Mouse (Mus musculus): Measurements from ENCODE around the gene Adam10. TPM values are rescaled to one million over a fixed set of nuclear protein-coding genes. Genes with fewer than 3 reads are reported as not detected.

Adam10 gene
- polyA plus RNA-seq, 1 experiment from 2014 or later = 74.2 TPM

- no peak for ATAC-seq (replicated peaks; ENCODE audit: low FRiP score)
- no peak overlapping the region for H3K27ac ChIP-seq (ENCODE audit: low read depth, low read length)
- 40% methylated on average over 2 of the region's 2 CpGs for WGBS
These were observed 23.1 kb upstream of the Adam10 start for GRCm38 (mm10) chr9:70655764-70656129.

DNA sequence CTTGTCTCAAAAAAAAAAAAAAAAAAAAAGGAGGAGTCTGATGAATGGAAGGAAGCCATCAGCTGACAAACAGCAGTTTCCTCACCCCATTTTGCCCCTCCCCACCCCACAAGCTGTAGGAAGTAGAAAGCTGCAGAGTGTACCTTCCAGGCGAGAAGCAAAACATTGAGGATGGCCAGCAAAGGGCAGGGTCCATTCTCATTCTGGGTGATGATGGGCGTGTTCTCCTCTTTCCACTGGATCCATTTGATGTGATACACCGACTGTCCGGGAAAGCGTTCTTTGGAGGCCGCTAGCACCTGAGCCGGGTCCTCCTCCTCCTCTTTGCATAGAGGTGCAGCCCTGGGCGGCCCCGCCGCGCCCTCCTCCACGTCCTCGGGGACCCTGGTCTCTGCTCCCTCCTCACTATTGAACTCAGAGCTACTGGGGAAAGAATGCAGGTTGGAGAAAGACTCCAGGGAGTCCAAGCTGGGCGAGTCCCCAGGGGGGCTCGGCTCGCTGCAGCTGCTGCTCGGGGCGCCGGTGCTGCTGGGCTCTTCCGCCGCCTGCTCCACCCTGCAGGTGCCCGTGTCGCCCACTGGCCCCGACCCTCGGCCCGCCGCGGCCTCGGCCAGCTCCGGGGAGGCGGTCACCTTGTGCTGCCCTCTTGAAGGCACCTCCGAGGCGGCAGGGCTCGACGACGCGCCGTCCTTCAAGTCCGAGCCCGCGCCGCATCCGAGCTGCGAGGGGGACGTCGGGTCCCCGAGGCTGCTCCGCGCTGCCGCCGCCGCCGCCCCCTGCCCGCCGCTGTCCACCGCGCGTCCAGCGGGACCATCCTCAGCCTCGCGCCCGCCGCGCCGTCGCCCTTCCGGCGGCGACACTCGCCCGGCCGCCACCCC, 22.4 kb upstream of the Adam10 start, which contains the start of gene Gm10642:
Gm10642 (plus strand) TSS at position 122 of the 878 bp plus-strand sequence.
- ATAC-seq (replicated peaks; ENCODE audit: low FRiP score) (peak; percentile 40), DNase-seq (ENCODE audit: low spot score) (peak; percentile 61)
- peak within 1 kb of the TSS; percentile 91 for H3K27ac ChIP-seq (ENCODE audit: low read depth, low read length)
- no peaks in the 10 kb centered on the region for H3K27me3 ChIP-seq (replicated peaks; ENCODE audit: control insufficient read depth, insufficient read depth, low read length)
- no peaks in the 10 kb centered on the region for H3K9me3 ChIP-seq (ENCODE audit: control insufficient read depth, low read length)
- H3K4me3 ChIP-seq (ENCODE audit: low read depth, low read length) = peak within 1 kb of the TSS; percentile 86
- H3K36me3 ChIP-seq (ENCODE audit: control insufficient read depth, insufficient read depth, low read length) = no peaks in the 10 kb centered on the region
- H3K4me1 ChIP-seq (replicated peaks; ENCODE audit: control insufficient read depth, insufficient read depth, low read length) = peaks cover 8% of the 10 kb centered on the region
- peak within 1 kb of the TSS; percentile 91 for H3K9ac ChIP-seq (ENCODE audit: low read depth, low read length)
- peak within 1 kb of the TSS; percentile 94 for H3K4me2 ChIP-seq
- under 1% methylated on average over 72 of the region's 72 CpGs for WGBS

More at GRCm38 (mm10) chr9:70655764-70656129, 23.1 kb upstream of the Adam10 start:
- Histone ChIP-seq H3K4me2 (peak overlapping the region; percentile 94), H3K4me1 (replicated peaks; ENCODE audit: control insufficient read depth, insufficient read depth, low read length) (peaks cover 8% of the 10 kb centered on the region), H3K9me3 (ENCODE audit: control insufficient read depth, low read length) (no peaks in the 10 kb centered on the region), H3K4me3 (ENCODE audit: low read depth, low read length) (peak overlapping the region; percentile 86), H3K36me3 (ENCODE audit: control insufficient read depth, insufficient read depth, low read length) (no peaks in the 10 kb centered on the region), H3K9ac (ENCODE audit: low read depth, low read length) (peak overlapping the region; percentile 91), H3K27me3 (replicated peaks; ENCODE audit: control insufficient read depth, insufficient read depth, low read length) (no peaks in the 10 kb centered on the region)
- DNase-seq (ENCODE audit: low spot score) = no peak

DNA sequence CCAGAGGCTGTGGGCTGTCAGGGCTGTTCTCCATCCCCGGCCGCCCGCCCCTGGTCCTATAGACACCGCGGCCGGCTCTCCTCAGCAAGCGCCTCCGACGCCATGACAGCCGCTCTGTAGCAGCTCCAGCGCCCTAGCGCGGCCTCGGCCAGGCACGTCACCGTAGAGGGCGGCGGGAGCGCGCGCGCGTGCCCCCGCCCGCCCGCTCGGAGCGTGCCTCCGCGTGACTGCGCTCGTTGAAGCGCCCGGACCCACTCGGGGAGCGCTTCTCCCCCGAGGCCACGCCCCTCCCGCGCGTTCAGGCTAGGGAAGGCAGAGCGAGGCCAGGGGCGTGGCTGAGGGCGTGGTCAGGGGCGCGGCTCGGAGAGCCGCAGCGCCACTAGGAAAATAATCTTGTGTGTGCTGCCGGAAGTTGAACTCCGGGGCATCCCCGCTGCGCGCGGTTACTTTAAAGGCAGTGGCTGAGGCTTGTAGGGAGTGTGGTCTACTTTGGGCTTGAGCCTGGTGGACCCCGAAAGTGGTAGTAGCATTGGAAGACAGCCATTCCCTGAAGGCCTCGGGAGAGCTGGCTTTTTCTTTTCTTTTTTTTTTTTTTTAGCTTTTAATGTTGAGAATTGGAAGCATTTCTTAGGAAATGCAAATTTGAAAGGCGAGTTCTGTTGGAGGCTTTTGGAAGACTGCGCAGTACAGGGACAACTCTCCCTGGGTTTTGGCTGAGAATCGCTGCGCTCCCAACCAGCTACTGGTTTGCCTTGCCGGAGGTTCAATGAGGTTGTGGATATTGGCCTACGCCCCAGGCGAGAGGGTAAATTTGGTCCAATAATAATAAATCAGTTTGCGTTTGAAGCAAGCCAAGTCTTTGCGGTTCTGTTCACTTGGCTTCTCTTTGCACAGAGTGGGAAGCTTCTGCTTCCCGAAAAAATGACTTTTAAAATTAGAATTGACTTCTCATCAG, 21.5 kb upstream of the Adam10 start, which contains the start of gene Mindy2:
Mindy2 (minus strand) TSS at position 162 of the 955 bp plus-strand sequence.
- Histone ChIP-seq H3K27me3 (replicated peaks; ENCODE audit: control insufficient read depth, insufficient read depth, low read length) (no peaks in the 10 kb centered on the region), H3K9me3 (ENCODE audit: control insufficient read depth, low read length) (no peaks in the 10 kb centered on the region), H3K9ac (ENCODE audit: low read depth, low read length) (peak within 1 kb of the TSS; percentile 91), H3K27ac (ENCODE audit: low read depth, low read length) (peak within 1 kb of the TSS; percentile 91), H3K36me3 (ENCODE audit: control insufficient read depth, insufficient read depth, low read length) (no peaks in the 10 kb centered on the region), H3K4me2 (peak within 1 kb of the TSS; percentile 94), H3K4me1 (replicated peaks; ENCODE audit: control insufficient read depth, insufficient read depth, low read length) (peaks cover 8% of the 10 kb centered on the region), H3K4me3 (ENCODE audit: low read depth, low read length) (peak within 1 kb of the TSS; percentile 86)
- ATAC-seq (replicated peaks; ENCODE audit: low FRiP score) = peak; percentile 98
- WGBS = 2% methylated on average over 67 of the region's 67 CpGs
- peak; percentile 97 for DNase-seq (ENCODE audit: low spot score)

DNA sequence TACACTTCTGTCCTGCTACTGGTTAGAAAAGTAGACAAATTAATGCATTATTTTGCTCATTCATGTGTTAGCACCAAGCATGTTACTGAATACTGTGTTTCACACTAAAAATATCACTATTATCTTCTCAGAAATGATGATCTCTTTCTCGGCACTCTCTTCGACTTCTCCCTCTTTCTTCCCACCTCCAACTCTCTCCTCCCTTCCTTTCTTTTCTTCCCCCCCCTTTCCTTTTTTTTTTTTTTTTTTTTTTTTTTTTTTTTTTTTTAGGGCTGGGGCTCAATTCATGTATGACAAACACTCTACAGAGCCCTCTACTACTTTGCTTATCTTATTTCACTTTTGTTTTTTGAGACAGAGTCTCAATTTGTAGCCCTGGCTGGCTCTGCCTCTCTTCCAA, 20.5 kb upstream of the Adam10 start:
- Histone ChIP-seq H3K4me1 (replicated peaks; ENCODE audit: control insufficient read depth, insufficient read depth, low read length) (peaks cover 8% of the 10 kb centered on the region), H3K36me3 (ENCODE audit: control insufficient read depth, insufficient read depth, low read length) (no peaks in the 10 kb centered on the region), H3K27me3 (replicated peaks; ENCODE audit: control insufficient read depth, insufficient read depth, low read length) (no peaks in the 10 kb centered on the region), H3K4me3 (ENCODE audit: low read depth, low read length) (peak overlapping the region; percentile 15; the same call in 1 of the 2 replicates), H3K9me3 (ENCODE audit: control insufficient read depth, low read length) (no peaks in the 10 kb centered on the region), H3K27ac (ENCODE audit: low read depth, low read length) (no peak overlapping the region; the same call in none of the 2 replicates), H3K9ac (ENCODE audit: low read depth, low read length) (no peak overlapping the region), H3K4me2 (peak overlapping the region; percentile 94)
- DNase-seq (ENCODE audit: low spot score) (no peak), ATAC-seq (replicated peaks; ENCODE audit: low FRiP score) (no peak)
- 44% methylated on average over 2 of the region's 2 CpGs for WGBS

DNA sequence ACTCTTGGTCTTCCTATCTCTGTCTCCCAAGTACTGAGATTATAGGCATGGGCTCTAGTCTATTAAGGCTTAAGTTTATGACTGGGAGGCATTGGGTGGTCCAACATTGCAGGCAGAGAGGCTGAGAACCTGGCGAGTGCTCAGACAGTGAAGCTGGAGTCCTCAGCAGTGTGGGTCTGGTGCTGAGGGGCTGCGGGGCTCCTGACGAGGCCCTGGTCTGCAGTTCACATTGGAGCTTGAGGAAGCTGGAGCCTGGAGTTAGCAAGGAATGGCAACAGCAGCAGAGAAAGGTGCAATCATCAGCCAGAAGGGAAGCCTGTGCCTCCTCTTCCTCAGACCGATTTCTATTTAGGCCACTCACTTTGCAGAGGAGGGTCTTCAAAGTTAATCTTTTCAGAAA, 13.9 kb upstream of the Adam10 start:
- no peak for DNase-seq (ENCODE audit: low spot score)
- 77% methylated on average over 4 of the region's 4 CpGs for WGBS
- no peaks in the 10 kb centered on the region for H3K36me3 ChIP-seq (ENCODE audit: control insufficient read depth, insufficient read depth, low read length)
- no peak overlapping the region for H3K4me2 ChIP-seq
- no peak overlapping the region for H3K27ac ChIP-seq (ENCODE audit: low read depth, low read length)
- ATAC-seq (replicated peaks; ENCODE audit: low FRiP score) = no peak
- no peak overlapping the region for H3K4me3 ChIP-seq (ENCODE audit: low read depth, low read length)
- H3K9me3 ChIP-seq (ENCODE audit: control insufficient read depth, low read length) = no peaks in the 10 kb centered on the region
- H3K4me1 ChIP-seq (replicated peaks; ENCODE audit: control insufficient read depth, insufficient read depth, low read length) = peaks cover 6% of the 10 kb centered on the region
- no peak overlapping the region for H3K9ac ChIP-seq (ENCODE audit: low read depth, low read length)
- no peaks in the 10 kb centered on the region for H3K27me3 ChIP-seq (replicated peaks; ENCODE audit: control insufficient read depth, insufficient read depth, low read length)

DNA sequence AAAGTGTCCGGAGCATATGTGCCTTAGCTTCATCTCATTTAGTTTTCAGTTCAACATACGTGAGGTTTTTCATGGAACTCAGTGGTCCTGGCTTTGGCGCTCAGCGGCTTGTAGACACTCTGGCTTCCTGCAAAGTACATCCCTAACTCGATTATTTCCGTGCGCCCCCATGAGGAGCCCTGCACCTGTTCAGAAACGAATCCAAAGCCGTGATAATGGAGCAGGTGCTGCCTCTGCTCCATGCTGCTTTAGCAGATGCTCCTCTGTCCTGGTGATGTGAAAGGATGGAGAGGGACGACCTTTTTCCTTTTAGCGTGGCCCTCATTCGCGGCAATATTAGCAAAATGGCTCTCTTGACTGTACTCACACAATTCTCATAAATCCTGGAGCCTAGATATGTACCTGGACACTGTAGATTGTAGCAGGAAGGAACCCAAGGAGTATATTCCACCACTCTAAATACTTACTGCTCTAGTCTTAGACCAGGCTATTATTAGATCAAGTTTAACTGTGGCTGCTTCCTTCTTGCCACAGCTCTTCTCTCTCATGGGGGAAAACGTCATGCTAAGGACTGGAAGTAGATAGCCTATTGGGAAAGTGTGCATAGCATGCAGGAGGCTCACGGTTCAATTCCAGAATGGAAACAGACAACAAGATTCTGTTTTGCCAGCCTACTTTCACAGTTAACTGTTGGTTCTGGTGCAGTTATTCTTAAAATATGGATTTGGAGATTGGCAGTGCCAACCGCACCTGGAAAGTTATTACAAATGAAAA, 13.2 kb upstream of the Adam10 start:
- Histone ChIP-seq H3K4me2 (no peak overlapping the region), H3K9me3 (ENCODE audit: control insufficient read depth, low read length) (no peaks in the 10 kb centered on the region), H3K27ac (ENCODE audit: low read depth, low read length) (no peak overlapping the region), H3K4me3 (ENCODE audit: low read depth, low read length) (no peak overlapping the region), H3K4me1 (replicated peaks; ENCODE audit: control insufficient read depth, insufficient read depth, low read length) (peaks cover 10% of the 10 kb centered on the region), H3K27me3 (replicated peaks; ENCODE audit: control insufficient read depth, insufficient read depth, low read length) (no peaks in the 10 kb centered on the region), H3K36me3 (ENCODE audit: control insufficient read depth, insufficient read depth, low read length) (no peaks in the 10 kb centered on the region), H3K9ac (ENCODE audit: low read depth, low read length) (no peak overlapping the region)
- 70% methylated on average over 16 of the region's 16 CpGs for WGBS
- ATAC-seq (replicated peaks; ENCODE audit: low FRiP score) (no peak), DNase-seq (ENCODE audit: low spot score) (no peak)

GRCm38 (mm10) chr9:70666811-70667210, 12.0 kb upstream of the Adam10 start:
- Histone ChIP-seq H3K9ac (ENCODE audit: low read depth, low read length) (no peak overlapping the region), H3K9me3 (ENCODE audit: control insufficient read depth, low read length) (no peaks in the 10 kb centered on the region), H3K4me1 (replicated peaks; ENCODE audit: control insufficient read depth, insufficient read depth, low read length) (peaks cover 19% of the 10 kb centered on the region), H3K36me3 (ENCODE audit: control insufficient read depth, insufficient read depth, low read length) (no peaks in the 10 kb centered on the region), H3K27ac (ENCODE audit: low read depth, low read length) (no peak overlapping the region), H3K4me2 (no peak overlapping the region), H3K27me3 (replicated peaks; ENCODE audit: control insufficient read depth, insufficient read depth, low read length) (no peaks in the 10 kb centered on the region), H3K4me3 (ENCODE audit: low read depth, low read length) (no peak overlapping the region)
- DNase-seq (ENCODE audit: low spot score) (no peak), ATAC-seq (replicated peaks; ENCODE audit: low FRiP score) (no peak)
- WGBS = 63% methylated on average over 7 of the region's 7 CpGs

- Histone ChIP-seq H3K27ac (ENCODE audit: low read depth, low read length) (no peak overlapping the region), H3K9ac (ENCODE audit: low read depth, low read length) (no peak overlapping the region), H3K4me1 (replicated peaks; ENCODE audit: control insufficient read depth, insufficient read depth, low read length) (peaks cover 25% of the 10 kb centered on the region)
These were observed 10.7 kb upstream of the Adam10 start for GRCm38 (mm10) chr9:70668048-70668447.

More at GRCm38 (mm10) chr9:70668048-70668447, 10.7 kb upstream of the Adam10 start:
- no peak for DNase-seq (ENCODE audit: low spot score)
- Histone ChIP-seq H3K4me3 (ENCODE audit: low read depth, low read length) (no peak overlapping the region), H3K4me2 (no peak overlapping the region), H3K27me3 (replicated peaks; ENCODE audit: control insufficient read depth, insufficient read depth, low read length) (no peaks in the 10 kb centered on the region), H3K36me3 (ENCODE audit: control insufficient read depth, insufficient read depth, low read length) (no peaks in the 10 kb centered on the region), H3K9me3 (ENCODE audit: control insufficient read depth, low read length) (no peaks in the 10 kb centered on the region)
- no peak for ATAC-seq (replicated peaks; ENCODE audit: low FRiP score)
